Mouse (Mus musculus): ENCODE results near the gene Ngly1. TPM values are rescaled to one million over a fixed set of nuclear protein-coding genes. Genes with fewer than 3 reads are reported as not detected.
A peak's percentile ranks its signal among the peaks of the same experiment; 100 is the strongest.

The Ngly1 gene
- polyA plus RNA-seq, 1 experiment from 2014 or later = 46.1 TPM

- no peaks in the 10 kb centered on the region for H3K36me3 ChIP-seq (ENCODE audit: insufficient read depth, low read length)
- no peak overlapping the region for H3K4me2 ChIP-seq (ENCODE audit: low read length)
- H3K27ac ChIP-seq = no peak overlapping the region
- TF ChIP-seq CTCF (IDR thresholded peaks at IDR 0.05; ENCODE audit: low read depth) = no peak
- no peaks in the 10 kb centered on the region for H3K4me1 ChIP-seq (replicated peaks; ENCODE audit: insufficient read depth, low read length)
- no peak for ATAC-seq (replicated peaks; ENCODE audit: low FRiP score, low read depth)
- no peak overlapping the region for H3K4me3 ChIP-seq (replicated peaks; ENCODE audit: low read depth, low read length)
- no peaks in the 10 kb centered on the region for H3K9me3 ChIP-seq (replicated peaks; ENCODE audit: low read length)
- no peak for DNase-seq (ENCODE audit: low spot score)
- 82% methylated on average over 2 of the region's 2 CpGs for WGBS
- H3K9ac ChIP-seq (ENCODE audit: low read depth, low read length) = no peak overlapping the region
- H3K27me3 ChIP-seq (ENCODE audit: insufficient read depth, low read length) = no peaks in the 10 kb centered on the region
Measured at GRCm38 (mm10) chr14:16229395-16229794, 19.7 kb upstream of the Ngly1 start.

GRCm38 (mm10) chr14:16230581-16230980 is 18.5 kb upstream of the Ngly1 start:
- Histone ChIP-seq H3K9me3 (replicated peaks; ENCODE audit: low read length) (no peaks in the 10 kb centered on the region), H3K4me2 (ENCODE audit: low read length) (no peak overlapping the region), H3K36me3 (ENCODE audit: insufficient read depth, low read length) (no peaks in the 10 kb centered on the region), H3K4me1 (replicated peaks; ENCODE audit: insufficient read depth, low read length) (no peaks in the 10 kb centered on the region), H3K27ac (no peak overlapping the region), H3K27me3 (ENCODE audit: insufficient read depth, low read length) (no peaks in the 10 kb centered on the region), H3K4me3 (replicated peaks; ENCODE audit: low read depth, low read length) (no peak overlapping the region), H3K9ac (ENCODE audit: low read depth, low read length) (no peak overlapping the region)
- no peak for TF ChIP-seq CTCF (IDR thresholded peaks at IDR 0.05; ENCODE audit: low read depth)
- DNase-seq (ENCODE audit: low spot score) (no peak), ATAC-seq (replicated peaks; ENCODE audit: low FRiP score, low read depth) (no peak)

GRCm38 (mm10) chr14:16233515-16233914 is 15.6 kb upstream of the Ngly1 start:
- DNase-seq (ENCODE audit: low spot score) (no peak), ATAC-seq (replicated peaks; ENCODE audit: low FRiP score, low read depth) (no peak)
- TF ChIP-seq CTCF (IDR thresholded peaks at IDR 0.05; ENCODE audit: low read depth) = no peak
- Histone ChIP-seq H3K27me3 (ENCODE audit: insufficient read depth, low read length) (no peaks in the 10 kb centered on the region), H3K27ac (no peak overlapping the region), H3K36me3 (ENCODE audit: insufficient read depth, low read length) (no peaks in the 10 kb centered on the region), H3K4me1 (replicated peaks; ENCODE audit: insufficient read depth, low read length) (no peaks in the 10 kb centered on the region), H3K4me2 (ENCODE audit: low read length) (no peak overlapping the region), H3K4me3 (replicated peaks; ENCODE audit: low read depth, low read length) (no peak overlapping the region), H3K9me3 (replicated peaks; ENCODE audit: low read length) (no peaks in the 10 kb centered on the region), H3K9ac (ENCODE audit: low read depth, low read length) (no peak overlapping the region)
- 35% methylated on average over 1 of the region's 1 CpGs for WGBS

- Histone ChIP-seq H3K9me3 (replicated peaks; ENCODE audit: low read length) (no peaks in the 10 kb centered on the region), H3K27ac (no peak overlapping the region), H3K27me3 (ENCODE audit: insufficient read depth, low read length) (no peaks in the 10 kb centered on the region), H3K4me3 (replicated peaks; ENCODE audit: low read depth, low read length) (no peak overlapping the region), H3K36me3 (ENCODE audit: insufficient read depth, low read length) (no peaks in the 10 kb centered on the region), H3K9ac (ENCODE audit: low read depth, low read length) (no peak overlapping the region), H3K4me1 (replicated peaks; ENCODE audit: insufficient read depth, low read length) (no peaks in the 10 kb centered on the region), H3K4me2 (ENCODE audit: low read length) (no peak overlapping the region)
- DNase-seq (ENCODE audit: low spot score) = no peak
- ATAC-seq (replicated peaks; ENCODE audit: low FRiP score, low read depth) = no peak
- WGBS = 78% methylated on average over 3 of the region's 3 CpGs
- no peak for TF ChIP-seq CTCF (IDR thresholded peaks at IDR 0.05; ENCODE audit: low read depth)
Measured at GRCm38 (mm10) chr14:16236466-16236865, 12.6 kb upstream of the Ngly1 start.

GRCm38 (mm10) chr14:16242193-16242815 is 6.8 kb upstream of the Ngly1 start:
- no peak for ATAC-seq (replicated peaks; ENCODE audit: low FRiP score, low read depth)
- no peak for TF ChIP-seq CTCF (IDR thresholded peaks at IDR 0.05; ENCODE audit: low read depth)
- Histone ChIP-seq H3K9me3 (replicated peaks; ENCODE audit: low read length) (no peaks in the 10 kb centered on the region), H3K4me2 (ENCODE audit: low read length) (peak overlapping the region; percentile 59), H3K27ac (no peak overlapping the region), H3K4me3 (replicated peaks; ENCODE audit: low read depth, low read length) (no peak overlapping the region), H3K4me1 (replicated peaks; ENCODE audit: insufficient read depth, low read length) (no peaks in the 10 kb centered on the region), H3K36me3 (ENCODE audit: insufficient read depth, low read length) (no peaks in the 10 kb centered on the region), H3K9ac (ENCODE audit: low read depth, low read length) (0 out of 2 replicates have a peak overlapping the region, but pooled peaks have one; percentile 66), H3K27me3 (ENCODE audit: insufficient read depth, low read length) (no peaks in the 10 kb centered on the region)
- no peak for DNase-seq (ENCODE audit: low spot score)
- 94% methylated on average over 10 of the region's 10 CpGs for WGBS

GRCm38 (mm10) chr14:16242947-16243602 is 6.0 kb upstream of the Ngly1 start:
- Histone ChIP-seq H3K4me3 (replicated peaks; ENCODE audit: low read depth, low read length) (peak overlapping the region; percentile 55), H3K36me3 (ENCODE audit: insufficient read depth, low read length) (no peaks in the 10 kb centered on the region), H3K9me3 (replicated peaks; ENCODE audit: low read length) (no peaks in the 10 kb centered on the region), H3K4me1 (replicated peaks; ENCODE audit: insufficient read depth, low read length) (no peaks in the 10 kb centered on the region), H3K4me2 (ENCODE audit: low read length) (peak overlapping the region; percentile 59), H3K9ac (ENCODE audit: low read depth, low read length) (peak overlapping the region; percentile 66), H3K27me3 (ENCODE audit: insufficient read depth, low read length) (no peaks in the 10 kb centered on the region), H3K27ac (peak overlapping the region; percentile 70)
- ATAC-seq (replicated peaks; ENCODE audit: low FRiP score, low read depth) (peak; percentile 93), DNase-seq (ENCODE audit: low spot score) (peak; percentile 88)
- WGBS = 2% methylated on average over 34 of the region's 34 CpGs
- TF ChIP-seq CTCF (IDR thresholded peaks at IDR 0.05; ENCODE audit: low read depth) = peak; percentile 50
